Comparison of ENCODE assay signal across 11 mouse cellular contexts in genomic region chr17:56693395-56693794, GRCm38 (mm10). TPM values are rescaled to one million over a fixed set of nuclear protein-coding genes. Genes with fewer than 3 reads are reported as not detected.
DNase-seq lines count a peak whose midpoint lies in the region; ATAC-seq and TF ChIP-seq lines count a peak whose summit lies in the region.
"Had no signal": no experiment of that assay in that cellular context is flagged by ENCODE, and none has a peak within 500 bp of the region (broad histone marks: within the 10 kb centered on the region; RNA-seq: fewer than 3 reads in every experiment).

No protein-coding gene starts in this region.

- WGBS in lung, embryonic 15.5 days = 57% methylated on average over 1 of the region's 1 CpGs
- 20% methylated on average over 1 of the region's 1 CpGs for WGBS in forebrain, embryonic 14.5 days
- 53% methylated on average over 1 of the region's 1 CpGs for WGBS in neural tube, embryonic 13.5 days

- H3K27ac ChIP-seq in gastrocnemius, adult 2 months = peak overlapping the region; percentile 75
- H3K27ac ChIP-seq in lung, embryonic 15.5 days = peak overlapping the region; percentile 24; the same call in 1 of the 2 replicates
- peak overlapping the region; percentile 48; the same call in 1 of the 2 replicates for H3K27ac ChIP-seq in forebrain, embryonic 14.5 days (ENCODE audit: low read depth, low read length)
- peak overlapping the region; percentile 78 for H3K27ac ChIP-seq in neural tube, embryonic 13.5 days (replicated peaks)
- H3K27ac ChIP-seq: heart, embryonic 10.5 days; kidney, postnatal 0 days had no signal

- H3K27me3 ChIP-seq in lung, embryonic 15.5 days = no peaks in the 10 kb centered on the region
- no peaks in the 10 kb centered on the region for H3K27me3 ChIP-seq in forebrain, embryonic 14.5 days (replicated peaks; ENCODE audit: control insufficient read depth, insufficient read depth, low read length)
- no peaks in the 10 kb centered on the region for H3K27me3 ChIP-seq in neural tube, embryonic 13.5 days

- no peak overlapping the region for H3K4me3 ChIP-seq in gastrocnemius, adult 2 months
- H3K4me3 ChIP-seq in lung, embryonic 15.5 days = no peak overlapping the region
- no peak overlapping the region for H3K4me3 ChIP-seq in forebrain, embryonic 14.5 days (ENCODE audit: low read depth, low read length)
- H3K4me3 ChIP-seq in neural tube, embryonic 13.5 days = no peak overlapping the region
- H3K4me3 ChIP-seq: erythroblast, embryonic 14.5 days; heart, embryonic 10.5 days had no signal

- no peak overlapping the region for H3K9ac ChIP-seq in lung, embryonic 15.5 days
- peak overlapping the region; percentile 32; the same call in 1 of the 2 replicates for H3K9ac ChIP-seq in forebrain, embryonic 14.5 days (ENCODE audit: low read length)
- H3K9ac ChIP-seq in neural tube, embryonic 13.5 days = peak overlapping the region; percentile 38; the same call in 1 of the 2 replicates

- no peak for DNase-seq in gastrocnemius, adult 2 months
- DNase-seq in gastrocnemius, postnatal 36 days = no peak
- no peak for DNase-seq in lung, adult 18-20 months
- no peak for DNase-seq in forebrain, embryonic 14.5 days (ENCODE audit: low spot score)

- intact Hi-C loops in gastrocnemius, adult 2 months (cut with DNase I) = no loop called here
- intact Hi-C loops in gastrocnemius, postnatal 36 days (cut with DNase I) = loop anchor here (5.0 kb wide), 1 partner anchor 64 kb away; the partner anchor contains the start of gene Nrtn

- H3K4me2 ChIP-seq in lung, embryonic 15.5 days = no peak overlapping the region
- H3K4me2 ChIP-seq in forebrain, embryonic 14.5 days (ENCODE audit: low read length) = no peak overlapping the region
- no peak overlapping the region; the same call in 1 of the 2 replicates for H3K4me2 ChIP-seq in neural tube, embryonic 13.5 days

- H3K9me3 ChIP-seq in lung, embryonic 15.5 days = no peaks in the 10 kb centered on the region
- H3K9me3 ChIP-seq in forebrain, embryonic 14.5 days (replicated peaks; ENCODE audit: control insufficient read depth, low read length) = no peaks in the 10 kb centered on the region
- H3K9me3 ChIP-seq in neural tube, embryonic 13.5 days = no peaks in the 10 kb centered on the region
- H3K9me3 ChIP-seq: heart, embryonic 10.5 days had no signal

- peaks cover 5% of the 10 kb centered on the region for H3K4me1 ChIP-seq in lung, embryonic 15.5 days
- peaks cover 12% of the 10 kb centered on the region for H3K4me1 ChIP-seq in forebrain, embryonic 14.5 days (ENCODE audit: control insufficient read depth, insufficient read depth, low read length)
- H3K4me1 ChIP-seq in neural tube, embryonic 13.5 days (replicated peaks) = peaks cover 47% of the 10 kb centered on the region

- ATAC-seq in lung, embryonic 15.5 days (ENCODE audit: borderline replicate concordance, extremely low read depth, low FRiP score, low TSS enrichment) = no peak
- ATAC-seq in forebrain, embryonic 14.5 days = no peak
- ATAC-seq in neural tube, embryonic 13.5 days (ENCODE audit: low read depth) = no peak
- no peak for ATAC-seq in granulocyte monocyte progenitor cell, adult 5-6 weeks (replicated peaks; ENCODE audit: poor library complexity, severe bottlenecking)
- no peak for ATAC-seq in megakaryocyte-erythroid progenitor cell, adult 5-6 weeks (replicated peaks; ENCODE audit: low FRiP score, low TSS enrichment, poor library complexity, severe bottlenecking)

- TF ChIP-seq CTCF in gastrocnemius, adult 2 months (IDR thresholded peaks at IDR 0.05) = no peak

- peaks cover 72% of the 10 kb centered on the region for H3K36me3 ChIP-seq in lung, embryonic 15.5 days
- H3K36me3 ChIP-seq in forebrain, embryonic 14.5 days (ENCODE audit: control insufficient read depth, insufficient read depth, low read length) = peaks cover 77% of the 10 kb centered on the region
- H3K36me3 ChIP-seq in neural tube, embryonic 13.5 days = peaks cover 86% of the 10 kb centered on the region

RNA-seq across cellular contexts. Expression of gene Ranbp3, which starts 20.3 kb away (rescaled TPM):
- total RNA-seq in gastrocnemius, adult 2 months (2021) = 10 to 100 TPM; 39.2 to 41.3 TPM
- 10 to 100 TPM; 37.0 to 37.1 TPM for total RNA-seq in gastrocnemius, postnatal 36 days (2021)
- 90.8 and 96.6 TPM in 2 replicates for polyA plus RNA-seq in lung, embryonic 15.5 days (2015; fragmentation: Nextera tagmentation; extraction: Ambion mirVana)
- 116 and 120 TPM in 2 replicates for polyA plus RNA-seq in forebrain, embryonic 14.5 days (2014; fragmentation: Nextera tagmentation; extraction: Ambion mirVana)
- 90.7 and 94.7 TPM in 2 replicates for polyA plus RNA-seq in neural tube, embryonic 13.5 days (2015; fragmentation: Nextera tagmentation; extraction: Ambion mirVana)
- total RNA-seq in granulocyte monocyte progenitor cell, adult 5-6 weeks (2014; fragmentation: Nextera tagmentation) = 43.9 and 64.7 TPM in 2 replicates
- 57.2 and 70.1 TPM in 2 replicates for total RNA-seq in granulocyte monocyte progenitor cell, adult 5-6 weeks (2017)
- total RNA-seq in megakaryocyte-erythroid progenitor cell, adult 5-6 weeks (2014; fragmentation: Nextera tagmentation) = 81.7 and 94.5 TPM in 2 replicates
- total RNA-seq in megakaryocyte-erythroid progenitor cell, adult 5-6 weeks (2017) = 50.6 and 58.1 TPM in 2 replicates

RNA-seq across cellular contexts. Expression of gene Ndufa11, which starts 24.2 kb away (rescaled TPM):
- total RNA-seq in gastrocnemius, adult 2 months (2021) = 100 to 1,000 TPM; 390 to 523 TPM
- 100 to 1,000 TPM; 425 to 470 TPM for total RNA-seq in gastrocnemius, postnatal 36 days (2021)
- polyA plus RNA-seq in lung, embryonic 15.5 days (2015; fragmentation: Nextera tagmentation; extraction: Ambion mirVana) = 465 and 491 TPM in 2 replicates
- 490 and 613 TPM in 2 replicates for polyA plus RNA-seq in forebrain, embryonic 14.5 days (2014; fragmentation: Nextera tagmentation; extraction: Ambion mirVana)
- 542 and 575 TPM in 2 replicates for polyA plus RNA-seq in neural tube, embryonic 13.5 days (2015; fragmentation: Nextera tagmentation; extraction: Ambion mirVana)
- total RNA-seq in granulocyte monocyte progenitor cell, adult 5-6 weeks (2014; fragmentation: Nextera tagmentation) = 134 and 201 TPM in 2 replicates
- 99.5 and 106 TPM in 2 replicates for total RNA-seq in granulocyte monocyte progenitor cell, adult 5-6 weeks (2017)
- 181 and 226 TPM in 2 replicates for total RNA-seq in megakaryocyte-erythroid progenitor cell, adult 5-6 weeks (2014; fragmentation: Nextera tagmentation)
- 75.6 and 167 TPM in 2 replicates for total RNA-seq in megakaryocyte-erythroid progenitor cell, adult 5-6 weeks (2017)

RNA-seq across cellular contexts. Expression of gene Vmac, which starts 24.4 kb away (rescaled TPM):
- total RNA-seq in gastrocnemius, adult 2 months (2021) = 1 to 10 TPM; 1.7 to 2.6 TPM
- total RNA-seq in gastrocnemius, postnatal 36 days (2021) = 1 to 10 TPM; 3.3 to 3.4 TPM
- 13.6 and 16.2 TPM in 2 replicates for polyA plus RNA-seq in lung, embryonic 15.5 days (2015; fragmentation: Nextera tagmentation; extraction: Ambion mirVana)
- 18.6 and 24.6 TPM in 2 replicates for polyA plus RNA-seq in forebrain, embryonic 14.5 days (2014; fragmentation: Nextera tagmentation; extraction: Ambion mirVana)
- 16.3 and 17.5 TPM in 2 replicates for polyA plus RNA-seq in neural tube, embryonic 13.5 days (2015; fragmentation: Nextera tagmentation; extraction: Ambion mirVana)
- 5.3 and 9.1 TPM in 2 replicates for total RNA-seq in granulocyte monocyte progenitor cell, adult 5-6 weeks (2014; fragmentation: Nextera tagmentation)
- total RNA-seq in granulocyte monocyte progenitor cell, adult 5-6 weeks (2017) = 3.7 and 9.1 TPM in 2 replicates
- 4.5 and 5.5 TPM in 2 replicates for total RNA-seq in megakaryocyte-erythroid progenitor cell, adult 5-6 weeks (2014; fragmentation: Nextera tagmentation)
- total RNA-seq in megakaryocyte-erythroid progenitor cell, adult 5-6 weeks (2017) = 4.1 and 7.6 TPM in 2 replicates

Comparison
In these comparisons a context has a peak if more than half of its experiments do, and no peak if none do; other contexts are left out.
1. H3K27ac ChIP-seq: peak in every context shown above with its lines; median percentile 78 in neural tube, embryonic 13.5 days; 75 in gastrocnemius, adult 2 months; 48 in forebrain, embryonic 14.5 days; 24 in lung, embryonic 15.5 days.